Mouse (Mus musculus): ENCODE data around the gene Dnmt3c. TPM values are rescaled to one million over a fixed set of nuclear protein-coding genes. Genes with fewer than 3 reads are reported as not detected.

The Dnmt3c gene
- total and polyA plus RNA-seq, 3 experiments = not detected

DNA sequence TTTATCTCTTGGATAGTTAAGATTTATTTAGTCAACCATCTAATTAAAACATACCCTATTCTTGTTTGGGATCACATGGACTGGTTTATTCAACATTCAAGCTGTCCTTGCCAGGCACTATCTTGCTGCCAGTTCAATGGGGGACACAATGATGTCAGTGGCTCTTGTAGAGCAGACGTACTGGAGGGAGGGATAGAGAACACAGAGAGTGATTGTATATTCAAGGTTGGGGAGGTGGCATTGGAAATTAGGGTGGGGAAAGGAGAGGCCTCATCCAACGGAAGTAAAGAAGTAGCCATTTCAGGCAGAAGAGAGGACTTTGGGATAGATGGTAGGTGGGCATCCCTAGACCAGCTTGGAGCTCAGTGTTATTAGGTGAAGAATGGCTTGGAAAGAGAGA is 28.4 kb downstream of the Dnmt3c start:
- TF ChIP-seq CTCF (IDR thresholded peaks at IDR 0.05) (no peak), EP300 (IDR thresholded peaks at IDR 0.05; ENCODE audit: insufficient read depth, low read depth, low read length) (no peak), POLR2A (IDR thresholded peaks at IDR 0.05; ENCODE audit: insufficient read depth, low read depth, low read length) (no peak)
- Histone ChIP-seq H3K79me2 (replicated peaks; ENCODE audit: control insufficient read depth, insufficient read depth, low read length) (no peaks in the 10 kb centered on the region), H3K4me3 (no peak overlapping the region), H3K4me1 (ENCODE audit: control insufficient read depth, insufficient read depth, low read length) (no peaks in the 10 kb centered on the region), H3K27me3 (ENCODE audit: control insufficient read depth, insufficient read depth, low read length) (no peaks in the 10 kb centered on the region), H3K27ac (no peak overlapping the region), H3K9ac (ENCODE audit: low read depth, low read length) (no peak overlapping the region), H3K36me3 (ENCODE audit: control insufficient read depth, insufficient read depth, low read length) (no peaks in the 10 kb centered on the region)
- DNase-seq = no peak
- intact Hi-C loops (cut with DNase I) = no loop called here
- WGBS = 62% methylated on average over 2 of the region's 2 CpGs

DNA sequence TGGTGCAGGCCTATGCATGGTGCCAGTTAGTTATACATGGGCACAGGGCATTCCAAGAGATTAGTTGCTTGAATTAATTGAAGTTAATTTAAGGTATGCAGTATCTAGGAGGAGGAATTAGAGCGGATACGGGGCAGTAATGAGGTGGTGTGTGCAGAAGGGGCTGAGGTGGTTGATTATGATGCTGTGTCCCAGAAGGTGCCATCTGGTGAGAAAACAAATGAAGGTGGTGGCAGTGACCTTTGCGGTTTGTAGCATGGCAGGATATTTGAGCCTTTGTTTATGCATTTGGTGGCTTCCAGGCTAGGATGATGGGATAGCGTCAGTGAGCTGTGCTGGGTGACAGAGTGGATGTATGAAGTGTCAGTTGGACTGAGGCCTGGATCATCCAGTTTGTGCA is 28.8 kb downstream of the Dnmt3c start:
- Histone ChIP-seq H3K79me2 (replicated peaks; ENCODE audit: control insufficient read depth, insufficient read depth, low read length) (no peaks in the 10 kb centered on the region), H3K27ac (no peak overlapping the region), H3K4me1 (ENCODE audit: control insufficient read depth, insufficient read depth, low read length) (no peaks in the 10 kb centered on the region), H3K9ac (ENCODE audit: low read depth, low read length) (no peak overlapping the region), H3K4me3 (no peak overlapping the region), H3K36me3 (ENCODE audit: control insufficient read depth, insufficient read depth, low read length) (no peaks in the 10 kb centered on the region), H3K27me3 (ENCODE audit: control insufficient read depth, insufficient read depth, low read length) (no peaks in the 10 kb centered on the region)
- TF ChIP-seq POLR2A (IDR thresholded peaks at IDR 0.05; ENCODE audit: insufficient read depth, low read depth, low read length) (no peak), EP300 (IDR thresholded peaks at IDR 0.05; ENCODE audit: insufficient read depth, low read depth, low read length) (no peak), CTCF (IDR thresholded peaks at IDR 0.05) (no peak)
- intact Hi-C loops (cut with DNase I) = no loop called here
- WGBS = 98% methylated on average over 4 of the region's 4 CpGs
- DNase-seq = no peak

DNA sequence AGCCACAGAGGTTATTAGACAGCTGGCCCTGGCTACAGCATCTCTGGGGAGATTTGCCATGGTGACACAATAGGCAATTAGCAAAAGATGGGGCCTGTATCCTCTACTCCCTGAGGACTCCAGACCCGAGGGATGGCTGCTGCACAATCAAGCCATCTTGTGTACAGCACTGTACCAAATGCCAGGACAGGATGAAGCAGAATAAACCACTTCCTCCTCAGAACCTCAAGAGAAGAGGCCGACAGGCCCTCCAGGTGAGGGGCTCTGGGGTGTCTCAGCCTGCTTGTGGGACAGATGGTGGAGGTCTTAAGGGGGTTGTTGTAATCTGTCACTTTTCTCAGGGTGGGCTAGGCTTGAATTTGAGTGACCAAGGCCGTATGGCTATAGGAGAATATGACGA is 37.6 kb downstream of the Dnmt3c start:
- no peaks in the 10 kb centered on the region for H3K27me3 ChIP-seq (ENCODE audit: control insufficient read depth, insufficient read depth, low read length)
- intact Hi-C loops (cut with DNase I) = no loop called here
- no peaks in the 10 kb centered on the region for H3K4me1 ChIP-seq (ENCODE audit: control insufficient read depth, insufficient read depth, low read length)
- no peak overlapping the region for H3K4me3 ChIP-seq
- no peak overlapping the region for H3K9ac ChIP-seq (ENCODE audit: low read depth, low read length)
- TF ChIP-seq EP300 (IDR thresholded peaks at IDR 0.05; ENCODE audit: insufficient read depth, low read depth, low read length) = no peak
- TF ChIP-seq CTCF (IDR thresholded peaks at IDR 0.05) = no peak
- TF ChIP-seq POLR2A (IDR thresholded peaks at IDR 0.05; ENCODE audit: insufficient read depth, low read depth, low read length) = no peak
- H3K79me2 ChIP-seq (replicated peaks; ENCODE audit: control insufficient read depth, insufficient read depth, low read length) = no peaks in the 10 kb centered on the region
- H3K27ac ChIP-seq = no peak overlapping the region
- no peak for DNase-seq
- WGBS = 79% methylated on average over 4 of the region's 4 CpGs
- no peaks in the 10 kb centered on the region for H3K36me3 ChIP-seq (ENCODE audit: control insufficient read depth, insufficient read depth, low read length)

DNA sequence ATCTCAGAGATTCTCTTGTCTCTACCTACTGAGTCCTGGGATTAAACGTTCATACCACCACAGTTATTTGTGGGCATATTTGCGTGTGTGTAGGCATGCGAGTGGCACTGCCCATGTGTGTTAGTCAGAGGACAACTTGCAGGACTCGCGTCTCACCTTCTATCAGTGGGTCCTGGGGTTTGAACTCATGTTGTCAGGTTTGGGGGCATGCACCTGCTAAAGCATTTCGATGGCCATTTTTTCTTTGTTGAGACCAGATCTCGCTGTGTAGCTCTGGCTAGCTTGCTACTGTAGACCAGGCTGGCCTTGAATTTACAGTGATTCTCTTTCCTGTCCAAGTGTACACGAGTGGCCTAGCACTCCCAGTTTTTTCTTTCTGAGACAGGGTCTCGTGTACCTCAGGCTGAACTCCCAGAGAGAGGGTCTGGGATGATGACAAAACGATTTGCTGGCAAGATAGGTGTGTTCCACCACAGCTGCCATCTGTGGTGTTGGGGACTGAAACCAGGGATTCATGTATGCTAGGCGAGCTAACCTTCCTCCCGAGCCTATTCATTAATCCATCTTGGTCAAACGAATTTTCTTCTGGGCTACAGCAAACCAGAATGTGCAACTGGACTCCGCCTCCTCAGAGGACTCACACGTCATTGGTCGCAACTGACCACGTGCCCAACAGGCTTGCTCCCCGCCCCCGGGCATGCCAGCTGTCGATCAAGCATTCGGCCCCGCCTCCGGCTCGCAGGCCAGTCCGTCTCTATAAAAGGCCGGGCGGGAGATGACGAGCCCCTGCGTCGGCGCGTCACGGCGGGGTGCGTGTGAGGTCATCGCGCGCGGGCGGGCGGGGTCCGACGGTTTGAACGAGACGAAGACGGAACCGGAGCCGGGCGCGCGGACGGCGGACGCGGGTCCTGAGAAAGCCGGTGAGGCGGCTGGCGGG is 44.3 kb downstream of the Dnmt3c start, which contains the start of gene Mapre1:
Gene Mapre1, plus strand, starts transcription at position 775 of the 937 bp plus-strand sequence.
- Histone ChIP-seq H3K27me3 (ENCODE audit: control insufficient read depth, insufficient read depth, low read length) (no peaks in the 10 kb centered on the region), H3K27ac (peak within 1 kb of the TSS; percentile 98), H3K4me1 (ENCODE audit: control insufficient read depth, insufficient read depth, low read length) (peaks cover 4% of the 10 kb centered on the region), H3K4me3 (peak within 1 kb of the TSS; percentile 73), H3K79me2 (replicated peaks; ENCODE audit: control insufficient read depth, insufficient read depth, low read length) (peaks cover 10% of the 10 kb centered on the region), H3K9ac (ENCODE audit: low read depth, low read length) (peak within 1 kb of the TSS; percentile 94), H3K36me3 (ENCODE audit: control insufficient read depth, insufficient read depth, low read length) (peaks cover 11% of the 10 kb centered on the region)
- DNase-seq = peak; percentile 99 to 100
- TF ChIP-seq POLR2A (IDR thresholded peaks at IDR 0.05; ENCODE audit: insufficient read depth, low read depth, low read length) (peak; percentile 58), EP300 (IDR thresholded peaks at IDR 0.05; ENCODE audit: insufficient read depth, low read depth, low read length) (no peak), CTCF (IDR thresholded peaks at IDR 0.05) (no peak)
- intact Hi-C loops (cut with DNase I) = no loop called here
- 11% methylated on average over 58 of the region's 58 CpGs for WGBS

DNA sequence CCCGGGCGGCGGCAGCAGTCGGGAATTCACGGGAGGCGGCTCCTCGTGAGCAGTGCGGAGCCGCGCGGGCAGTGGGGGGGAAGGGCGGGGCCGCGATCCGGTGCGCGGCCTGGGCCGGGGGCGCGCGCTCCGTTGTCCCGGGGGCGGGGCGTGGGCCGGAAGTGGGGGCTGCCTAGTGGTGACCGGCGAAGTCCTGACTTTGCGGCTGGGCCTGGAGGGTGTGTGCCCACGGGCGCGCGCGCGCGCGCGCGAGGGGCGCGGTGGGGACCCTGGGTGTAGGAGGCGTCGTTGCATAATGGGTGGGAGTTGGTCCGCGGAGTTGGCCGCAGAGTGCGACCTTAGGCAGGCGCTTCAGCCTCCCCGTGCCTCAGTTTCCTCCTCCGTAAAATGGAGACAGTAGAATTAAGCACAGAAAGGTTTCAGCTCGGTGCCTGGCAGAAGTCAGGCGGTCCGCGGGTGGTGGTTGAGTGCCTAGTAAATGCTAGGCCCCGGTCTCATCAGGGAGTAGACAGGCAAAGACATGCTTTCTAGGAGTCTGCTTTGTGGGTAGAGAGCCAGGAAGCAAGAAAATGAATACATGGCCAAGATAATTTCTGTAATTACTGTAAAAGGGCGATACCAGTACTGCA is 45.1 kb downstream of the Dnmt3c start:
- H3K27me3 ChIP-seq (ENCODE audit: control insufficient read depth, insufficient read depth, low read length) = no peaks in the 10 kb centered on the region
- H3K36me3 ChIP-seq (ENCODE audit: control insufficient read depth, insufficient read depth, low read length) = peaks cover 11% of the 10 kb centered on the region
- peak overlapping the region; percentile 73 for H3K4me3 ChIP-seq
- intact Hi-C loops (cut with DNase I) = no loop called here
- TF ChIP-seq EP300 (IDR thresholded peaks at IDR 0.05; ENCODE audit: insufficient read depth, low read depth, low read length) = no peak
- WGBS = 1% methylated on average over 49 of the region's 56 CpGs
- DNase-seq = no peak
- H3K79me2 ChIP-seq (replicated peaks; ENCODE audit: control insufficient read depth, insufficient read depth, low read length) = peaks cover 10% of the 10 kb centered on the region
- peak overlapping the region; percentile 98 for H3K27ac ChIP-seq
- H3K4me1 ChIP-seq (ENCODE audit: control insufficient read depth, insufficient read depth, low read length) = peaks cover 4% of the 10 kb centered on the region
- H3K9ac ChIP-seq (ENCODE audit: low read depth, low read length) = peak overlapping the region; percentile 94

DNA sequence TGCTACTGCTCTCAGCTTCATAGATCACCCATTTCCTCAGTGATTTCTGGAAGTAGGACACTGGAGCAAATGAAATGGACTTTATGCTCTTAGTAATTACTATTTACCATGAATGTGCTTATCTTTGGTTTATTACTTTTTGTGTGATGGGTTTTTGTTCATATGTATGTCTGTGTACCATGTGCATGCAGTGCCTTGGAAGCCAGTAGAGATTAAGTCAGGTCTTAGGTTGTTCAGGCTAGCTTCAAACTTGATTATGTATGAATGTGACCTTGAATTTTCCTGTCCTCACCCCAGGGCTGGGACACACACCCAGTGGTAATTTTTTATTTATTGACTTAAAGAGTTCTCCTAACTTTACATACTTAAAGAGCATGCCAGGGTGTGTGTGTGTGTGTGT is 51.5 kb downstream of the Dnmt3c start:
- Histone ChIP-seq H3K27me3 (ENCODE audit: control insufficient read depth, insufficient read depth, low read length) (no peaks in the 10 kb centered on the region), H3K79me2 (replicated peaks; ENCODE audit: control insufficient read depth, insufficient read depth, low read length) (peaks cover 3% of the 10 kb centered on the region), H3K4me1 (ENCODE audit: control insufficient read depth, insufficient read depth, low read length) (peaks cover 7% of the 10 kb centered on the region), H3K4me3 (no peak overlapping the region), H3K9ac (ENCODE audit: low read depth, low read length) (no peak overlapping the region), H3K36me3 (ENCODE audit: control insufficient read depth, insufficient read depth, low read length) (peaks cover 24% of the 10 kb centered on the region), H3K27ac (no peak overlapping the region)
- TF ChIP-seq CTCF (IDR thresholded peaks at IDR 0.05) = no peak
- TF ChIP-seq EP300 (IDR thresholded peaks at IDR 0.05; ENCODE audit: insufficient read depth, low read depth, low read length) = no peak
- no peak for TF ChIP-seq POLR2A (IDR thresholded peaks at IDR 0.05; ENCODE audit: insufficient read depth, low read depth, low read length)
- intact Hi-C loops (cut with DNase I) = no loop called here
- DNase-seq = no peak

Measured in heart, adult 2 months (tissue).